Mouse (Mus musculus): ENCODE data around the gene Mymk. TPM values are rescaled to one million over a fixed set of nuclear protein-coding genes. Genes with fewer than 3 reads are reported as not detected.

The Mymk gene
- polyA plus RNA-seq (2016; fragmentation: Nextera tagmentation; extraction: Ambion mirVana): not detected in 2 replicates

GRCm38 (mm10) chr2:27071978-27072377 is at the start of gene Mymk:
TSS of gene Mymk (minus strand) at chr2:27072179.
- Histone ChIP-seq H3K27me3 (ENCODE audit: poor library complexity, severe bottlenecking) (no peaks in the 10 kb centered on the region), H3K9me3 (no peaks in the 10 kb centered on the region), H3K36me3 (replicated peaks) (no peaks in the 10 kb centered on the region), H3K4me3 (no peak within 1 kb of the TSS), H3K4me1 (peaks cover 12% of the 10 kb centered on the region), H3K27ac (no peak within 1 kb of the TSS)
- DNase-seq (ENCODE audit: extremely low spot score, low spot score): no peak
- 81% methylated on average over 2 of the region's 2 CpGs for WGBS

GRCm38 (mm10) chr2:27120241-27120641 is 48.3 kb upstream of the Mymk start:
- 95% methylated on average over 8 of the region's 8 CpGs for WGBS
- no peak for DNase-seq (ENCODE audit: extremely low spot score, low spot score)
- Histone ChIP-seq H3K9me3 (no peaks in the 10 kb centered on the region), H3K27me3 (ENCODE audit: poor library complexity, severe bottlenecking) (no peaks in the 10 kb centered on the region), H3K4me1 (peaks cover 27% of the 10 kb centered on the region), H3K27ac (no peak overlapping the region), H3K36me3 (replicated peaks) (no peaks in the 10 kb centered on the region), H3K4me3 (no peak overlapping the region)

- DNase-seq (ENCODE audit: extremely low spot score, low spot score): no peak
- Histone ChIP-seq H3K36me3 (replicated peaks) (no peaks in the 10 kb centered on the region), H3K4me3 (no peak overlapping the region), H3K9me3 (no peaks in the 10 kb centered on the region), H3K27ac (no peak overlapping the region), H3K27me3 (ENCODE audit: poor library complexity, severe bottlenecking) (no peaks in the 10 kb centered on the region), H3K4me1 (peaks cover 27% of the 10 kb centered on the region)
- WGBS: 88% methylated on average over 2 of the region's 2 CpGs
Measured at GRCm38 (mm10) chr2:27119766-27120165, 47.8 kb upstream of the Mymk start.

GRCm38 (mm10) chr2:27118452-27118851 is 46.5 kb upstream of the Mymk start:
- no peaks in the 10 kb centered on the region for H3K9me3 ChIP-seq
- 76% methylated on average over 4 of the region's 4 CpGs for WGBS
- no peak overlapping the region for H3K4me3 ChIP-seq
- peaks cover 27% of the 10 kb centered on the region for H3K4me1 ChIP-seq
- DNase-seq (ENCODE audit: extremely low spot score, low spot score): no peak
- H3K27me3 ChIP-seq (ENCODE audit: poor library complexity, severe bottlenecking): no peaks in the 10 kb centered on the region
- no peak overlapping the region for H3K27ac ChIP-seq
- H3K36me3 ChIP-seq (replicated peaks): no peaks in the 10 kb centered on the region

- no peak overlapping the region for H3K4me3 ChIP-seq
- no peaks in the 10 kb centered on the region for H3K36me3 ChIP-seq (replicated peaks)
- 0 out of 2 replicates have a peak, but pooled peaks cover 9% of the 10 kb centered on the region for H3K4me1 ChIP-seq
- 92% methylated on average over 10 of the region's 10 CpGs for WGBS
- no peak overlapping the region for H3K27ac ChIP-seq
- peaks cover 21% of the 10 kb centered on the region for H3K27me3 ChIP-seq (ENCODE audit: poor library complexity, severe bottlenecking)
- DNase-seq (ENCODE audit: extremely low spot score, low spot score): no peak
- no peaks in the 10 kb centered on the region for H3K9me3 ChIP-seq
Measured at GRCm38 (mm10) chr2:27114169-27114568, 42.2 kb upstream of the Mymk start.

- H3K4me3 ChIP-seq: no peak overlapping the region
- no peak for DNase-seq (ENCODE audit: extremely low spot score, low spot score)
- WGBS: 84% methylated on average over 20 of the region's 20 CpGs
- H3K27ac ChIP-seq: no peak overlapping the region
- H3K36me3 ChIP-seq (replicated peaks): no peaks in the 10 kb centered on the region
- no peaks in the 10 kb centered on the region for H3K9me3 ChIP-seq
- H3K4me1 ChIP-seq: peaks cover 16% of the 10 kb centered on the region
- H3K27me3 ChIP-seq (ENCODE audit: poor library complexity, severe bottlenecking): peaks cover 28% of the 10 kb centered on the region
Measured at GRCm38 (mm10) chr2:27112585-27112984, 40.6 kb upstream of the Mymk start.

GRCm38 (mm10) chr2:27109052-27109451 is 37.1 kb upstream of the Mymk start:
- Histone ChIP-seq H3K4me1 (peaks cover 44% of the 10 kb centered on the region), H3K27ac (no peak overlapping the region), H3K27me3 (ENCODE audit: poor library complexity, severe bottlenecking) (peaks cover 28% of the 10 kb centered on the region), H3K36me3 (replicated peaks) (no peaks in the 10 kb centered on the region), H3K9me3 (no peaks in the 10 kb centered on the region), H3K4me3 (no peak overlapping the region)
- WGBS: 85% methylated on average over 5 of the region's 5 CpGs
- no peak for DNase-seq (ENCODE audit: extremely low spot score, low spot score)

- Histone ChIP-seq H3K9me3 (no peaks in the 10 kb centered on the region), H3K36me3 (replicated peaks) (no peaks in the 10 kb centered on the region), H3K4me1 (peaks cover 52% of the 10 kb centered on the region), H3K27ac (no peak overlapping the region), H3K27me3 (ENCODE audit: poor library complexity, severe bottlenecking) (peaks cover 28% of the 10 kb centered on the region), H3K4me3 (no peak overlapping the region)
- WGBS: 65% methylated on average over 2 of the region's 2 CpGs
- no peak for DNase-seq (ENCODE audit: extremely low spot score, low spot score)
Measured at GRCm38 (mm10) chr2:27108144-27108543, 36.2 kb upstream of the Mymk start.

- Histone ChIP-seq H3K9me3 (no peaks in the 10 kb centered on the region), H3K27me3 (ENCODE audit: poor library complexity, severe bottlenecking) (peaks cover 31% of the 10 kb centered on the region), H3K4me1 (peaks cover 46% of the 10 kb centered on the region), H3K27ac (no peak overlapping the region), H3K36me3 (replicated peaks) (no peaks in the 10 kb centered on the region), H3K4me3 (no peak overlapping the region)
- peak; percentile 23 for DNase-seq (ENCODE audit: extremely low spot score, low spot score)
- 54% methylated on average over 3 of the region's 3 CpGs for WGBS
Measured at GRCm38 (mm10) chr2:27106816-27107215, 34.8 kb upstream of the Mymk start.

- H3K4me3 ChIP-seq: no peak overlapping the region
- 76% methylated on average over 7 of the region's 7 CpGs for WGBS
- peaks cover 12% of the 10 kb centered on the region for H3K27me3 ChIP-seq (ENCODE audit: poor library complexity, severe bottlenecking)
- H3K36me3 ChIP-seq (replicated peaks): no peaks in the 10 kb centered on the region
- DNase-seq (ENCODE audit: extremely low spot score, low spot score): no peak
- H3K4me1 ChIP-seq: peaks cover 43% of the 10 kb centered on the region
- no peaks in the 10 kb centered on the region for H3K9me3 ChIP-seq
- no peak overlapping the region for H3K27ac ChIP-seq
Measured at GRCm38 (mm10) chr2:27103554-27103953, 31.6 kb upstream of the Mymk start.

GRCm38 (mm10) chr2:27097776-27098175 is 25.8 kb upstream of the Mymk start:
- H3K27ac ChIP-seq: peak overlapping the region; percentile 31; the same call in 1 of the 2 replicates
- H3K27me3 ChIP-seq (ENCODE audit: poor library complexity, severe bottlenecking): peaks cover 7% of the 10 kb centered on the region; the same call in 1 of the 2 replicates
- 58% methylated on average over 6 of the region's 6 CpGs for WGBS
- no peaks in the 10 kb centered on the region for H3K36me3 ChIP-seq (replicated peaks)
- H3K4me3 ChIP-seq: no peak overlapping the region
- H3K9me3 ChIP-seq: no peaks in the 10 kb centered on the region
- peaks cover 26% of the 10 kb centered on the region for H3K4me1 ChIP-seq
- no peak for DNase-seq (ENCODE audit: extremely low spot score, low spot score)

- Histone ChIP-seq H3K4me1 (peaks cover 26% of the 10 kb centered on the region), H3K27me3 (ENCODE audit: poor library complexity, severe bottlenecking) (peaks cover 2% of the 10 kb centered on the region; the same call in 1 of the 2 replicates), H3K27ac (peak overlapping the region; percentile 60), H3K9me3 (no peaks in the 10 kb centered on the region), H3K4me3 (no peak overlapping the region), H3K36me3 (replicated peaks) (no peaks in the 10 kb centered on the region)
- WGBS: 69% methylated on average over 6 of the region's 6 CpGs
- no peak for DNase-seq (ENCODE audit: extremely low spot score, low spot score)
Measured at GRCm38 (mm10) chr2:27097241-27097656, 25.3 kb upstream of the Mymk start.

GRCm38 (mm10) chr2:27096341-27096981 is 24.5 kb upstream of the Mymk start:
- no peaks in the 10 kb centered on the region for H3K27me3 ChIP-seq (ENCODE audit: poor library complexity, severe bottlenecking)
- H3K36me3 ChIP-seq (replicated peaks): no peaks in the 10 kb centered on the region
- no peaks in the 10 kb centered on the region for H3K9me3 ChIP-seq
- H3K4me1 ChIP-seq: peaks cover 26% of the 10 kb centered on the region
- WGBS: 82% methylated on average over 13 of the region's 13 CpGs
- H3K27ac ChIP-seq: no peak overlapping the region
- no peak for DNase-seq (ENCODE audit: extremely low spot score, low spot score)
- H3K4me3 ChIP-seq: no peak overlapping the region
